Mouse (Mus musculus) Patski (cell line): ENCODE measurements around the gene 1700018F24Rik. TPM values are rescaled to one million over a fixed set of nuclear protein-coding genes. Genes with fewer than 3 reads are reported as not detected.
A peak's percentile ranks its signal among the peaks of the same experiment; 100 is the strongest.
"Not testable (repeated sequence)": the region's sequence is repeated elsewhere in the genome, so short reads cannot be mapped to it uniquely, and the experiment has no call there.

Experiments
- ATAC-seq: fragments of 100-300 bp; one replicate; pipeline ENCODE4 v1.8.0; 2021
- CTCF ChIA-PET: fragments of 350-600 bp; sonication (Branson Sonifier 250); formaldehyde crosslinking; loops from one replicate; lab custom pipeline; 2022; ENCODE audit warnings: inconsistent platforms; lab: Charles Lee
- POLR2A ChIA-PET: fragments of 350-600 bp; sonication (Branson Sonifier 250); formaldehyde crosslinking; loops from one replicate; lab custom pipeline; 2022; ENCODE audit warnings: antibody characterized with exemption, inconsistent platforms; lab: Charles Lee
- DNase-seq: peaks from one replicate; pipeline ENCODE4 v3.0.0-alpha.2; 2011; ENCODE audit warnings: low read depth, low spot score
- H3K27me3 ChIP-seq: fragments of 371-371 bp; one replicate; pipeline ENCODE4 v1.5.1; 2021
- CTCF ChIP-seq: fragments of 100-300 bp; IDR thresholded peaks from one replicate; pipeline ENCODE4 v1.5.1; 2021
- in situ Hi-C: fragments of 300-500 bp; cut with MboI; formaldehyde crosslinking; loops from 3 replicates; pipeline ENCODE4 v1.11.1; 2018; ENCODE audit warnings: low pct_unique_long_range_greater_than_20kb, mixed read lengths
- polyA plus RNA-seq: library from polyadenylated mRNA; unstranded; gene quantifications from one replicate; pipeline ENCODE4 v1.2.3, GENCODE M21; 2021

1700018F24Rik gene
- polyA plus RNA-seq = not detected

DNA sequence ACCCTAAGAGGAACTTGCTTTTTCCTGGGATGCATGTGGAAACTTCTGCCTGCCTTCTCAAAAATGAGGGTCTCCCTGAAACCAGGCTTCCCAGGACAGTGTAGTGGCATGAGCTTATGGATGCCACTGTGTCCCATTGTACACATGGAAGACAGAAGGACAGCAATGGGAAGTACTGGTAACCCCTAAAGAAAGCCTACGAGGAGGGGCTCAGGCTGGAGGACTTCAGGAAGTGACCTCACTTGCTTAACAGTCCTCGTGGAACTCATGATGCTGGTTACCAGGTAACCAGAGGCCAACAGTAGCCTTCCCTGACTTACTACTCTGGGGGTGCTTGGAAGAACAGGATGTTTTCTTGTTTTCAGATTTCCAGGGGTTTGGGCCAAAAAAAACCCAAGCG, at the start of gene 1700018F24Rik:
TSS of gene 1700018F24Rik (plus strand) at position 301 of the 400 bp plus-strand sequence.
- ATAC-seq, in situ Hi-C loops, H3K27me3 ChIP-seq, DNase-seq, POLR2A ChIA-PET: not testable (repeated sequence)
- CTCF ChIA-PET = interaction anchor here (1.6 kb wide), 1 partner anchor 27 kb away, joined by 3 read pairs; no protein-coding TSS in a partner anchor

DNA sequence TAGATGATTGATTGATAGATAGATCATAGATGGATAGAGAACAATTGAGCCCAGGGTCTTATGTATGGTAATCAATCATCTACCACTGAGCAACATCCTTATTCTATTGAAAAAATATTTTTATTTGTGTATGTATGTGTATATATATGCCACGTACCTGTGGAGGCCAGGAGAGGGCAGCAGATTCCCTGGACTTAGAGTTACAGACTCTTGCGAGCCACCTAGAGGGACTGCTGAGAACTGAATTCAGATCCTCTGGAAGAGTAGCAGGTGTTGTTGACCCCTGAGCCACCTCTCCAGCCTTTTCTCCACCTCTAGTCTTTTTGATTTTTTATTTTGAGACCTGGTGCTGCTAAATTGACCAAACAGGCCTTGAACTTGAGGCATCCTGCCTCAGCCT, 44.3 kb upstream of the 1700018F24Rik start:
- DNase-seq = no peak
- peaks cover 8% of the 10 kb centered on the region for H3K27me3 ChIP-seq
- no peak for ATAC-seq
- in situ Hi-C loops = no loop called here
- ChIA-PET CTCF (interaction anchor here (1.7 kb wide), 1 partner anchor 10 kb away, joined by 5 read pairs; no protein-coding TSS in a partner anchor), POLR2A (no interaction called here)
- TF ChIP-seq CTCF = peak; percentile 82

GRCm38 (mm10) chr5:145003362-145003761, 39.4 kb upstream of the 1700018F24Rik start:
- ATAC-seq = peak; percentile 44
- TF ChIP-seq CTCF = no peak
- no peaks in the 10 kb centered on the region for H3K27me3 ChIP-seq
- ChIA-PET CTCF (interaction anchor here (1.4 kb wide), 1 partner anchor 15 kb away, joined by 5 read pairs; no protein-coding TSS in a partner anchor), POLR2A (no interaction called here)
- in situ Hi-C loops = loop anchor here (10.0 kb wide), 1 partner anchor 61 kb away; no protein-coding TSS in a partner anchor
- no peak for DNase-seq

- no peak for DNase-seq
- CTCF ChIA-PET = no interaction called here
- in situ Hi-C loops = loop anchor here (10.0 kb wide), 1 partner anchor 60 kb away; no protein-coding TSS in a partner anchor
These were observed 38.3 kb upstream of the 1700018F24Rik start for GRCm38 (mm10) chr5:145004495-145004894.

GRCm38 (mm10) chr5:145005596-145005995, 37.2 kb upstream of the 1700018F24Rik start:
- in situ Hi-C loops = loop anchor here (10.0 kb wide), 1 partner anchor 59 kb away; no protein-coding TSS in a partner anchor
- POLR2A ChIA-PET = interaction anchor here (1.3 kb wide), 1 partner anchor 20 kb away, joined by 3 read pairs; no protein-coding TSS in a partner anchor
- DNase-seq (peak; percentile 30), ATAC-seq (peak; percentile 38)
- no peaks in the 10 kb centered on the region for H3K27me3 ChIP-seq
- TF ChIP-seq CTCF = no peak
- CTCF ChIA-PET = interaction anchor here (1.1 kb wide), 1 partner anchor 11 kb away, joined by 3 read pairs; no protein-coding TSS in a partner anchor

More at GRCm38 (mm10) chr5:145004495-145004894, 38.3 kb upstream of the 1700018F24Rik start:
- no peak for ATAC-seq
- TF ChIP-seq CTCF = no peak
- POLR2A ChIA-PET = no interaction called here
- no peaks in the 10 kb centered on the region for H3K27me3 ChIP-seq

DNA sequence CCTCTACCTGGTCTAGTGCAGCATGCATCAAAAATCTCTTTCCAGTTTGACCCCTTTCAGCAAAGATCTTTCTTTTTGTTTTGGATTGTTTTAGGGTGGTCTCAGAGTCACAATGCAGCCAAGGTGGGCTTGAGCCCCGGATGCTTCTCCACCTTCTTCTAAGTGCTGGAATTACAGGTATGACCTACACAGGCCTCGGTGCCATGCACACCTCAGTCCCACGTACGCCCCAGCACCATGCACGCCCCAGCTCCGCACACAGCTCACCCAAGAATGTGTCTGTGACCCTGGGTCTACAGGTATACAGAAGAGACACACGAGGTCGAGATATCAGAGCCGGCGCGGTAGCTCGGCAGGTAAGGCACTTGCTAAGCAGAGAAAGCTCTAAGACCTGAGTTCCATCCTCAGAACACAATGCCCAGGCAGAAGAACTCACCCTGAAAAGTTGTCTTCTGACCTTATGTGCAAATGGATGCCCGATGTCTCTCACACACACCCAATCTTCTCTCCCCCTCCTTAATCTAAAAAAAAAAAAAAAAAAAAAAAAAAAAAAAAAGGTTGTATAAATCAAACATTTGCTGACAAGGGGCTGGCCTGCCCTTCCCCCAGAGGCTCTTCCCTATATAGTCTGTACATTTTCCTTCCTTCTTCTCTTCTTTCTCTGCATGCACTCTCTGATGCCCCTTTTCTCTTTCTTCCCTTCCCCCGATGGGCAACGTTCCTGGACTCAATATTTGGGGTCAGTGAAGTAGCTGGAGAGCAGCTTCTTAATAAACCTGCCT, 33.7 kb upstream of the 1700018F24Rik start:
- ChIA-PET POLR2A (interaction anchor here (0.7 kb wide), 1 partner anchor 96 kb away, joined by 9 read pairs; no protein-coding TSS in a partner anchor), CTCF (interaction anchor here (1.5 kb wide), 1 partner anchor 20 kb away, joined by 4 read pairs; no protein-coding TSS in a partner anchor)
- TF ChIP-seq CTCF = no peak
- in situ Hi-C loops = loop anchor here (10.0 kb wide), 1 partner anchor 56 kb away; no protein-coding TSS in a partner anchor
- DNase-seq = no peak
- no peak for ATAC-seq
- no peaks in the 10 kb centered on the region for H3K27me3 ChIP-seq

- no peak for ATAC-seq
- H3K27me3 ChIP-seq = no peaks in the 10 kb centered on the region
- ChIA-PET POLR2A (no interaction called here), CTCF (interaction anchor here (0.7 kb wide), 1 partner anchor 19 kb away, joined by 3 read pairs; no protein-coding TSS in a partner anchor)
- in situ Hi-C loops = no loop called here
- DNase-seq = no peak
- TF ChIP-seq CTCF = no peak
These were observed 28.5 kb upstream of the 1700018F24Rik start for GRCm38 (mm10) chr5:145014278-145014677.

- CTCF ChIA-PET, DNase-seq, H3K27me3 ChIP-seq, ATAC-seq, POLR2A ChIA-PET, in situ Hi-C loops: not testable (repeated sequence)
- peak; percentile 35 for TF ChIP-seq CTCF
These were observed 26.0 kb upstream of the 1700018F24Rik start for GRCm38 (mm10) chr5:145016761-145017160.

DNA sequence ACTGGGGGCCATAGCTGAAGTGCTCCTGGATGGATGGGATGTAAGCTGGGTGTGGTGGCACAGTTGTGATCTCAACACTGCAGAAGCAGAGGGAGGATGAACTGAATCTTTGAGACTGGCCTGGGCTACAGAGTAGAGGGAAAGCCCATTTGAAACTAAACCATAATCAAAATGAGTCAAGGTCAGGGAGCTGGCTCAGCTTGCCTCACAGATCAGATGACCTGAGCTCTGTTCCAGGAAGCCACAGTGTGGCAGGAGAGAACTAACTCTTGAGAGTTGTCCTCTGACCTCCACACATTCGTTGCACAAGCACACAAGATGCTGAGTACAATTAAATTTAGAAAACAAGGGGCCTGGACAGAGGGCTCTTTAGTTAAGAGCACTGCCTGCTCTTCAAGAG, 22.5 kb upstream of the 1700018F24Rik start:
- CTCF ChIA-PET, DNase-seq, in situ Hi-C loops, POLR2A ChIA-PET, H3K27me3 ChIP-seq: not testable (repeated sequence)
- ATAC-seq = peak; percentile 94

- DNase-seq, in situ Hi-C loops, POLR2A ChIA-PET, ATAC-seq, H3K27me3 ChIP-seq, CTCF ChIA-PET: not testable (repeated sequence)
These were observed 22.1 kb upstream of the 1700018F24Rik start for GRCm38 (mm10) chr5:145020712-145021111.

DNA sequence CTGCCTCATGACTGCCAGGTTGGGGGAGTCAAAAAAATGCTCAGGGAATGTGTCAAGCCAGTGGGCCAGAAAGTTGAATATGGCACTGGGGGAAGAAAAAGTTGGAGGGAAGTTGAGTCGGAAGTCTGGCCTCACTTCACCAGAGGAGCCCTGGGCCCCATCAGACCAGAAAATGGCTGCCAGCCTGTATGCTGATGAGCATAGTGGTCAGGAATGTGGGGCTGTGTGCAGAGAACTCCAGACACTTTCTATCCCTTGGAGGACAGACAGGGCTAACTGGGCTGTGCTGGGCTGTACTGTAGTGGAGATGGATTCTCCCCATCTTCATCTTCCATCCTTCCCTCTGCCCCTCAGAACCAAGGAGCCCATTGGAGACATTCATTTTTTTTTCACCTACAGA, 12.3 kb upstream of the 1700018F24Rik start:
- ATAC-seq, in situ Hi-C loops: not testable (repeated sequence)

DNA sequence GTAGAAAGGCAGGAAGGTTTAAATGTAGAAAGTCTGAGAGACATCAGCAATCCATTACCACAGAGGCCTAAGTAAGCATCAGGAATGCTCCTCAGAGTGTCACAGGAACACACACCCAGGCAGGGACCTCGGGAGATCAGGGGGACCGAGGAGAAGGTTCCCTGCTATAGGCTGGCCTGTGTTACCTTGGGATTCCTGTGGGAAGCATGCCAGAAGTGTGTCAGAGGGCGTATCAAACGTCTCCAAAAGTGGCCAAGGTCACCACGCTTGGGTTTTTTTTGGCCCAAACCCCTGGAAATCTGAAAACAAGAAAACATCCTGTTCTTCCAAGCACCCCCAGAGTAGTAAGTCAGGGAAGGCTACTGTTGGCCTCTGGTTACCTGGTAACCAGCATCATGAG, 10.4 kb upstream of the 1700018F24Rik start, which contains the start of gene Gm4871:
TSS of gene Gm4871 (minus strand) at position 364 of the 400 bp plus-strand sequence.
- CTCF ChIA-PET, DNase-seq, POLR2A ChIA-PET, H3K27me3 ChIP-seq, in situ Hi-C loops, ATAC-seq: not testable (repeated sequence)

More for the DNA sequence above, 12.3 kb upstream of the 1700018F24Rik start:
- H3K27me3 ChIP-seq, CTCF ChIA-PET, POLR2A ChIA-PET, DNase-seq: not testable (repeated sequence)
